Mouse (Mus musculus) retina, postnatal 1 day (tissue): ENCODE results near the gene Ifit3.
"Not testable (repeated sequence)": the region's sequence is repeated elsewhere in the genome, so short reads cannot be mapped to it uniquely, and the experiment has no call there.

Experiments
- DNase-seq: peaks from one replicate; pipeline ENCODE4 v3.0.0-alpha.2; 2012

Gene Ifit3

DNA sequence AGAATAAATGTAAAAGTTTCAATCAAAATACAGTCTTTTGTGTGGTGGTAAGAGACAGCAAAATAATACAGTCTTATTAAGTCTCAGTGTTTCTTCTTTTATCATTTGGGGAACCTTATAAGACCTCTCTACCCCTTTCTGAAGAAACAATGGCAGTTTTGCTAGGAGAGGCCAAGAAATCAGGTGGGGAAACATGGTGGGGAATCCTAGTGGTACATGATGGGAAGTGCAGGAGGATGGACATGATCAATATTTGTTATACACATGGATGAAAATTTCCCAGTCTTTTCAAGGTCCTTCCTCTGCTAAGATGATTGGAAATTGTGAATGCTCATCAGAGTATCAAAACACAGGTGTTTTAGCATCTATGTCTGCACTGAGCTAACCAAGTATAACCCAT is 5.6 kb downstream of the Ifit3 start:
- DNase-seq = no peak

GRCm38 (mm10) chr19:34593456-34593855 is 10.1 kb downstream of the Ifit3 start:
- no peak for DNase-seq

GRCm38 (mm10) chr19:34594523-34594922 is 11.2 kb downstream of the Ifit3 start:
- DNase-seq = not testable (repeated sequence)

GRCm38 (mm10) chr19:34596811-34597210 is 13.5 kb downstream of the Ifit3 start:
- no peak for DNase-seq

GRCm38 (mm10) chr19:34598341-34598740 is 15.0 kb downstream of the Ifit3 start:
- no peak for DNase-seq

GRCm38 (mm10) chr19:34599250-34599649 is 15.9 kb downstream of the Ifit3 start:
- DNase-seq = not testable (repeated sequence)

GRCm38 (mm10) chr19:34601888-34602287 is 18.6 kb downstream of the Ifit3 start, which contains the start of gene Ifit1bl1:
Gene Ifit1bl1, minus strand, starts transcription at chr19:34601956.
- DNase-seq = not testable (repeated sequence)

DNA sequence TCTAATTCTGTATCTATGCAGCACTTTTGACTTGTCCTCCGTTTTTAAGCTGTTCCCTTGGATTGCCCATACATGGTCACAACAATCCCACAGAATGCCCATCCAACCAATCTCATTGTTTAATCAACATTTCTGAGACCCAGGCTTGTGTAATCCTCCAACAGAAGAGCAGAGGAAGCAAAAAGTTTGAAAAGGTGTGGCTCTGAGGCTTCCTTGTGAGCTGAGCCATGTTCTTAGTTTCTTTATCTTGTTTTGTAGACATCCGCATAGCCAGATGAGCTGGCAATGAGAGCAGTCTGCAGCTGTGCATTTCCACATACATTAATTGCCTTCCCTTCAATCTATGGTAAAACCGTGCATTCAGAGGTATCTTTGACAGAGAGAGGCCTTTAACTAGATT is 22.1 kb downstream of the Ifit3 start:
- no peak for DNase-seq

DNA sequence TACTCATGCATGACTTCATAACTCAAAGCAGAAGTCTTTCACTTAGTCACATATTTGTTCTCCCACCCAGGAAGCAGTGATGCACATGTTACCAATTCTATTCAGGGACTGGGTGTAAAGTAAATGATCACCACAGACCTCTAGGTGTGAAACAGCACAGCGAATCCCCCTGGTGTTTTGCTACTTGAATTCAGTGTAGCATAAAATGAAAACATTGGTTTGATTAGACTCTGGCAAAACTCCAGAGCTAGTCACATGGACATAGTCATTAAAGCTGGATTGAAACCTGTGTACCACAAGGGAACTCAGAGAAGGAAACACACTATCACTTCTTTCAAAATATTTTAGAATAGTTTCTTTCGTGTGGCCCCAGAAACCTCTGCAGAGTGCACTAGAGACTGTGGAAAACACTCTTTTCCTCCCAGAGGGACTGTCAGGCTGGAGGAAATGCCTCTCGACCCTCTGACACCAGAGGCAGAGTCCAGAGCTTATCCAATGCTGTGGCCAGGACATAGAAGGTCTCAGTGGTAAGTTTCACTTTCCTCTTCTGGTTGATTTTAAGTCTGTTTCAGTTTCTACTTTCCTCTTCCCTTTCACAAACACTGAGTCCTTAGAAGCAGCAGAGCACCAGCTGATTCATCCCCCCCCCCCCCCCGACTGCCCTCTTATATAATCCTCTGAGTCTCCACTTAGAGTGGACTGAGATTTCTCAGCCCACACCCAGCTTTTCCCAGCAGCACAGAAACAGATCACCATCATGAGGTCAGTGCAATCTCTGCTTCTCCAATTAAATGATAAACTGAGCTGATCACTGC is 24.1 kb downstream of the Ifit3 start, which contains the start of gene Ifit3b:
TSS of gene Ifit3b (plus strand) at position 734 of the 815 bp plus-strand sequence.
- peak; percentile 50 for DNase-seq

DNA sequence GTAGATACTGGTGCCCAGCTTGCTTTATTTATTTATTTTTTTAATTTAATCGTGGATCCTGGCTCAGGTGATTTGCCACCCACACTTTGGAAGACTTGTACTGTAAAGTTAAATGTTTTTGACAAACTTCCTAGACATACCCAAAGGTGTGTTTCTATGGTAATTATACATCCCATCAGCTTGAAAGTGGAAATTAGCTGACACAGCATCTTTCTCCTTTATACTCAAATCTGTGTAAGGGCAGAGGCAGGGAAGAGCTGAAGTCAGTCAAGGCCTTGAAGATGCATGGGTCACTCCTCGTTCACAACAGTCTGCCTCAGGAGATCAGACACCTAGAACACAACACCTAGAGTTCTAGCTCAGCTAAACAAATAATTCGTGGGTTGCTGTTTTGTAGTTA is 26.8 kb downstream of the Ifit3 start:
- DNase-seq = not testable (repeated sequence)

- DNase-seq = not testable (repeated sequence)
Observed at GRCm38 (mm10) chr19:34612243-34613001, 29.1 kb downstream of the Ifit3 start.

GRCm38 (mm10) chr19:34620871-34621270 is 37.5 kb downstream of the Ifit3 start:
- DNase-seq = no peak

GRCm38 (mm10) chr19:34623781-34624180 is 40.5 kb downstream of the Ifit3 start:
- DNase-seq = no peak

DNA sequence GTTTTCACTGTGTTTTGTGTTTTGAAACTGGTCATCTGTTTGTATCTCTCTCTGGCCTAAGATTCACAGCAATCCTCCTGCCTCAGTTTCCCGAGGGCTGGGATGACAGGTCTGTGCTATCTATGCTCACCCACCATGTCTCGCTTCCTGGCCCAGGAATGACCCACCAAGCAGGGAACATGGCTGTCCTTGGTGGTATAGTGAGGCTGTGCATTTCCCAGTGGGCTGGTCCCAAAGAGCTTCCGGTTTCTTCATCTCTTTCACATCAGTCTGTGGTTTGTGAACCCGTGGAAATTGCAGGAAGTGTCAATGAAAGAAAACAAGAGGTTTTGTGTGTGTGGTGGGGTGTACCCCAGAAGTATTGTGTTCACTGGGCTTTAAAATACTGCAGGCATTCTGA is 41.3 kb downstream of the Ifit3 start:
- no peak for DNase-seq

GRCm38 (mm10) chr19:34627496-34627895 is 44.2 kb downstream of the Ifit3 start:
- no peak for DNase-seq

DNA sequence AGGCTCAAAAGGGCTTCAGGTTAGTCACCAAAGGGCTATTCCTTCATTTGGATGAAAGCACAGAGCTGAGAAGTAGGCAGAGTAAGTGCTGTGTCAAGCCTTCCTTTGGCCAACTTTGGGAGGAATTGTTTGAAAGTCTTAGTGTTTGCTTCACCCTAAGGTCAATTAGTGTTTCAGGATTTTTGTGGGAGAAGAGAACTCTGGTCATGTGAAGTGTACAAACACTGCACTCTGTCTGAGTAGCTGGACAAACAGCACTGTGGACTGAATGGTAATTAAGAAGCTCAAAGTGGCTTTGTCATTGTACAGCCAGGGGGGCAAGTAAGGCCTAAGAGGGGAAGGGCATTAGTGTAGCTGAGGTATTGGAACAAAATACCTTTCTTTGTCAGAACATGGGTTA is 48.2 kb downstream of the Ifit3 start:
- DNase-seq = no peak

DNA sequence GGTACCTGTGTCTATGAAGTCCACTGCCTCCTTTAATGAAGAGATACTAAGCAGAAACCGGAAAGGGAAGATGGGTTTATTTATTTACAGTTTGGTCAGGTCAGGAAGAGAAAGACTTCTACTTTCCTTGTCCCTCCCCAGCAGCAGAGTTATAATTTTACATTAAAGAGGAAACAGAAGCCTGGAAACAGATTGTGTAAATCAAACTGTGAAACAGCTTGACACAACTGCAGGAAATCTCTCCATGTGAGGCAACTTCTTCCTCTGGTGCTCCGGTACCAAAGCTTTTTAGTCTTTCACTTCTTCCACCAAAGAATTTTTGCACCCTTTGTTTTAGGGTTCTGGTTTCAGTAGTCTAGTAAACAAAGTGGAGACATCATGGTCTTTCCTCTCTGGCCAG is 50.2 kb downstream of the Ifit3 start:
- DNase-seq = no peak

DNA sequence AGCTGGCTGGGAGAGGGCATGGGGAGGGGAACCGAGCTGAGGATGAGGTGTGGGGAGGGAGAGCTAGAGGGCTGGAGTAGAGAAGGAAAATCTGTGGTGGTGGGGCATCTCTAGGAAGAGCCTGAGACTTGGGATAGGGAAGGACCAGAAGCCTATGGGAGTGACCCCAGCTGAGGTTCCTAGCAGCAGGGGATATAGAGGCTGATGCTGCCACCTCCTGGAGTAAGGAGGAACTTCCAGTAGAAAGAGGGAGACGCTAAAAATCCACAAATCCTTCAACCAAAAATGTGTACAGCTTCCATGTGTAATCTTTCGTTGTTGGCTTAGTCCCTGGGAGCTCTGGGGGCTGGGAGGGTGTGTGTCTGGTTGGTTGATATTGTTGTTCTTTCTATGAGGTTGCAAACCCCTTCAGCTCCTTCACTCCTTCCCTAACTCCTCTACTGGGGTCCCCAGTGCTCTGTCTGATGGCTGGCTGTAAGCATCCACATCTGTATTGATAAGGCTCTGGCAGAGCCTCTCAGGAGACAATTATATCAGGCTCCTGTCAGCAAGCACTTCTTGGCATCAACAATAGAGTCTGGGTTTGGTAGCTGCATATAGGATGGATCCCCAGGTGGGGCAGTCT is 53.7 kb downstream of the Ifit3 start:
- DNase-seq = peak; percentile 73
